Mouse (Mus musculus) midbrain, embryonic 15.5 days (tissue): Measurements from ENCODE around the gene Azgp1. TPM values are rescaled to one million over a fixed set of nuclear protein-coding genes. Genes with fewer than 3 reads are reported as not detected.
"Not testable (repeated sequence)": the region's sequence is repeated elsewhere in the genome, so short reads cannot be mapped to it uniquely, and the experiment has no call there.

Experiments
- ATAC-seq: fragments of 200-750 bp; cut with Nextera tagmentation; replicated peaks from 2 replicates; pipeline ENCODE4 v1.8.0; 2017; ENCODE audit warnings: moderate TSS enrichment
- H3K27ac ChIP-seq: fragments of 300-500 bp; sonication (generic); 2 replicates; pipeline ENCODE4 v1.5.1; 2015; ENCODE audit warnings: mild to moderate bottlenecking, inconsistent platforms
- H3K27me3 ChIP-seq: fragments of 300-500 bp; sonication (generic); replicated peaks from 2 replicates; pipeline ENCODE4 v1.6.1; 2015; ENCODE audit warnings: inconsistent platforms
- H3K36me3 ChIP-seq: fragments of 300-500 bp; sonication (generic); replicated peaks from 2 replicates; pipeline ENCODE4 v1.6.1; 2015; ENCODE audit warnings: inconsistent platforms
- H3K4me1 ChIP-seq: fragments of 300-500 bp; sonication (generic); 2 replicates; pipeline ENCODE4 v1.6.1; 2015; ENCODE audit warnings: inconsistent platforms
- H3K4me2 ChIP-seq: fragments of 300-500 bp; sonication (generic); 2 replicates; pipeline ENCODE4 v1.6.1; 2015; ENCODE audit warnings: inconsistent platforms, mild to moderate bottlenecking, moderate library complexity
- H3K4me3 ChIP-seq: fragments of 300-500 bp; sonication (generic); 2 replicates; pipeline ENCODE4 v1.5.1; 2015; ENCODE audit warnings: mild to moderate bottlenecking, inconsistent platforms
- H3K9ac ChIP-seq: fragments of 300-500 bp; sonication (generic); 2 replicates; pipeline ENCODE4 v1.6.1; 2015; ENCODE audit warnings: mild to moderate bottlenecking, inconsistent platforms
- H3K9me3 ChIP-seq: fragments of 300-500 bp; sonication (generic); 2 replicates; pipeline ENCODE4 v1.6.1; 2016; ENCODE audit warnings: inconsistent platforms
- WGBS: fragments of 180-500 bp; shearing (Covaris S2); methylation state at CpG from one replicate; pipeline ENCODE4 v1.1.7; 2015; ENCODE audit warnings: mixed read lengths; 5-methylcytosine and 5-hydroxymethylcytosine counted together
- polyA plus RNA-seq: library from polyadenylated mRNA; unstranded; fragments of >200 nt; fragmentation: Nextera tagmentation; extraction: Ambion mirVana; gene quantifications from 2 replicates; pipeline ENCODE4 v1.2.1, GENCODE M21; 2015

Azgp1 gene
- polyA plus RNA-seq: not detected in 2 replicates

- no peaks in the 10 kb centered on the region for H3K4me1 ChIP-seq
- no peak within 1 kb of the TSS for H3K4me3 ChIP-seq
- no peak for ATAC-seq
- no peak within 1 kb of the TSS for H3K9ac ChIP-seq
- no peak within 1 kb of the TSS for H3K4me2 ChIP-seq
- no peaks in the 10 kb centered on the region for H3K36me3 ChIP-seq
- no peak within 1 kb of the TSS for H3K27ac ChIP-seq
- WGBS: 86% methylated on average over 4 of the region's 4 CpGs
- H3K27me3 ChIP-seq: no peaks in the 10 kb centered on the region
- H3K9me3 ChIP-seq: no peaks in the 10 kb centered on the region
Measured at GRCm38 (mm10) chr5:137981300-137981699, at the start of gene Azgp1. TSS of gene Azgp1 (plus strand) at chr5:137981520.

DNA sequence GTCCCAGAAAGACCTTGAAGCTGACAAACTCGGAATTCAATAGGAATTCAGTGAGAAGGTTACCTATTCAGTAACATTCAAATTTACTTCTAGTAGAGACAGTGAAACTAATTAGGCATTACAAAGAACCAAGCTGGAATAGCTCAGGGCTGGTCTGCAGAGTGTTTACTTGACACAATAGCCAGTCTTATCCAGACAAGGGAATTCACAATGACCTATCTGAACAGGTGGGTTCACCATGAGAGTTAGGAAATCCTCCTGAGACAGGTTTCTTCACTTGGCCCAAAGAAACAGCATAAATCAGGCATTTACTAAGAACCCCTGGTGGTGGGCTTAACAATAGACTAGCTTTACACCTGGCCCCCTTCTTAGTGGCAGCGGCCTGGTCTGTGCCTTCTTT, 47.4 kb upstream of the Azgp1 start:
- H3K4me1 ChIP-seq, H3K27ac ChIP-seq, ATAC-seq, H3K9ac ChIP-seq, H3K4me2 ChIP-seq, H3K9me3 ChIP-seq, H3K4me3 ChIP-seq, H3K27me3 ChIP-seq, H3K36me3 ChIP-seq: not testable (repeated sequence)
- 74% methylated on average over 2 of the region's 2 CpGs for WGBS

GRCm38 (mm10) chr5:137936486-137936885, 44.8 kb upstream of the Azgp1 start:
- H3K4me1 ChIP-seq: no peaks in the 10 kb centered on the region
- no peak overlapping the region for H3K9ac ChIP-seq
- H3K36me3 ChIP-seq: no peaks in the 10 kb centered on the region
- H3K4me2 ChIP-seq: no peak overlapping the region
- no peaks in the 10 kb centered on the region for H3K27me3 ChIP-seq
- H3K27ac ChIP-seq: no peak overlapping the region
- H3K9me3 ChIP-seq: no peaks in the 10 kb centered on the region
- WGBS: 91% methylated on average over 2 of the region's 2 CpGs
- ATAC-seq: no peak
- no peak overlapping the region for H3K4me3 ChIP-seq

DNA sequence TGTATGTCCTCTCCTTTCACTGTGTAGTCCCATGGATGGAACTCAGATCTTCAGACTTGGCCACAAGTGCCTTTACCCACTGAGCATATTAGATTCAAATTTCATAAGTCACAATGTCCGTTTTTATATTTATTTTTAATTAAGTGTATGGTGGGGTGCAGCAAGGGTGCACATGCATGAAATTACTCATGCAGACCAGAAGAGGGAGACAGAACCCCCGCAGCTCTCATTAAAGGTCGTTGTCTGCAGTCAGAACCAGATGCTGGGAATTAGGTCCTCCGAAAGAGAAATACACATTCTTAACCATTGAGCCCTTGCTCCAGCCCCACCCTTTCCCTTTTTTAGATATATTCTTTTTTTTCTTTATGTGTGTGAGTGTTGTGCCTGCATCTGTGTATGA, 44.1 kb upstream of the Azgp1 start:
- no peaks in the 10 kb centered on the region for H3K4me1 ChIP-seq
- no peaks in the 10 kb centered on the region for H3K27me3 ChIP-seq
- no peak overlapping the region for H3K4me2 ChIP-seq
- ATAC-seq: no peak
- H3K36me3 ChIP-seq: no peaks in the 10 kb centered on the region
- no peak overlapping the region for H3K9ac ChIP-seq
- no peak overlapping the region for H3K27ac ChIP-seq
- H3K4me3 ChIP-seq: no peak overlapping the region
- WGBS: 60% methylated on average over 4 of the region's 4 CpGs
- H3K9me3 ChIP-seq: no peaks in the 10 kb centered on the region

- Histone ChIP-seq H3K27me3 (no peaks in the 10 kb centered on the region), H3K9ac (no peak overlapping the region), H3K4me2 (no peak overlapping the region), H3K4me3 (no peak overlapping the region), H3K36me3 (no peaks in the 10 kb centered on the region), H3K9me3 (no peaks in the 10 kb centered on the region), H3K27ac (no peak overlapping the region), H3K4me1 (no peaks in the 10 kb centered on the region)
- 90% methylated on average over 4 of the region's 4 CpGs for WGBS
- ATAC-seq: no peak
Measured at GRCm38 (mm10) chr5:137940948-137941347, 40.4 kb upstream of the Azgp1 start.

GRCm38 (mm10) chr5:137943133-137943532, 38.2 kb upstream of the Azgp1 start:
- ATAC-seq: no peak
- WGBS: 79% methylated on average over 1 of the region's 1 CpGs
- H3K9me3 ChIP-seq: no peaks in the 10 kb centered on the region

GRCm38 (mm10) chr5:137947303-137947702, 34.0 kb upstream of the Azgp1 start:
- Histone ChIP-seq H3K27me3 (no peaks in the 10 kb centered on the region), H3K27ac (no peak overlapping the region), H3K36me3 (no peaks in the 10 kb centered on the region), H3K9me3 (no peaks in the 10 kb centered on the region), H3K4me3 (no peak overlapping the region), H3K9ac (no peak overlapping the region), H3K4me2 (no peak overlapping the region), H3K4me1 (no peaks in the 10 kb centered on the region)
- no peak for ATAC-seq

More at GRCm38 (mm10) chr5:137943133-137943532, 38.2 kb upstream of the Azgp1 start:
- Histone ChIP-seq H3K4me3 (no peak overlapping the region), H3K4me2 (no peak overlapping the region), H3K27me3 (no peaks in the 10 kb centered on the region), H3K36me3 (no peaks in the 10 kb centered on the region), H3K27ac (no peak overlapping the region), H3K4me1 (no peaks in the 10 kb centered on the region), H3K9ac (no peak overlapping the region)

DNA sequence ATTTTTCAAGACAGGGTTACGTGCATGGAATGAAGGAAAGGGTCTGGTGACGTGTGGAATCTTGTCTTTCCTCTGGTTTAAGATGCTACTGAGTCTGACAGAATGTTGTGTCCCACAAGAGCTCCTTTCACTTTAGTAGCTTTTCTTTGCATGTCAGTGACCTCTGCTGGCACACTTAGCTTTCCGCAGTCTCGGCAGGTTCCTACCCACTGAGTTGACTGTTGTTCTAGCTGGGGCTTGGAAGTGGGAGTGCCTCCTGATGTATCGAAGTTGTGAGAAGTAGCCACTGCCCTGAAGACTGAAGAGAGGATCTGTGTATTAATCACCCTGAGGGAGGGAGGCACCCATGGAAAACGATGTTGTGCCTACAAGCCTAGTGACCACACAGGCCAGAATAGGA, 30.1 kb upstream of the Azgp1 start:
- no peaks in the 10 kb centered on the region for H3K27me3 ChIP-seq
- ATAC-seq: no peak

GRCm38 (mm10) chr5:137956404-137956803, 24.9 kb upstream of the Azgp1 start:
- Histone ChIP-seq H3K4me3 (no peak overlapping the region), H3K4me2 (no peak overlapping the region), H3K27me3 (no peaks in the 10 kb centered on the region), H3K9me3 (no peaks in the 10 kb centered on the region), H3K27ac (no peak overlapping the region), H3K9ac (no peak overlapping the region), H3K36me3 (no peaks in the 10 kb centered on the region), H3K4me1 (no peaks in the 10 kb centered on the region)
- WGBS: 87% methylated on average over 3 of the region's 3 CpGs
- ATAC-seq: no peak

More for the DNA sequence above, 30.1 kb upstream of the Azgp1 start:
- Histone ChIP-seq H3K4me1 (no peaks in the 10 kb centered on the region), H3K27ac (no peak overlapping the region), H3K9me3 (no peaks in the 10 kb centered on the region), H3K4me2 (no peak overlapping the region), H3K9ac (no peak overlapping the region), H3K4me3 (no peak overlapping the region), H3K36me3 (no peaks in the 10 kb centered on the region)
- 42% methylated on average over 6 of the region's 6 CpGs for WGBS

DNA sequence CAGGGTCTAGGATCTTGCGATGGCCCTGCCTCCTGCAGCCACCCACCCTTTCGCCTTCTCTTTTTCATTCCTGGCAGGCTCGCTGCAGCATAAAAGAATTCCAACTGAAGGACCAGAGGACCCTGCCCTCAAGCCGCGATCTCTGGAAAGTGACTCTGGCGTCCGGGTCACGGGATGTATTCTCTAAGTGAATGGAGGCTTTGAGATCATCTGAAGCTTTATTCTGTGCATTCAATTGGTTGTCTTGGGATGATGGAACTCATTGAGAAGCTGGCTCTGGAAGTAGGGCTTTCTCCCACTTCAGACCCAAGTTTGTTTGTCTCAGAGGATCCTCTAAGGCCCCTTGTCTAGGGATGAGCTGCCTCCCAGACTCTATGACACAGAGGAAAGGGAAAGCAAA, 18.4 kb upstream of the Azgp1 start, which contains the start of gene Gjc3:
Gene Gjc3, minus strand, starts transcription at position 154 of the 400 bp plus-strand sequence.
- ATAC-seq: no peak
- no peaks in the 10 kb centered on the region for H3K36me3 ChIP-seq
- no peak within 1 kb of the TSS for H3K9ac ChIP-seq
- H3K4me1 ChIP-seq: no peaks in the 10 kb centered on the region
- H3K27ac ChIP-seq: no peak within 1 kb of the TSS
- 66% methylated on average over 8 of the region's 8 CpGs for WGBS
- no peaks in the 10 kb centered on the region for H3K27me3 ChIP-seq
- H3K9me3 ChIP-seq: no peaks in the 10 kb centered on the region
- no peak within 1 kb of the TSS for H3K4me2 ChIP-seq
- H3K4me3 ChIP-seq: no peak within 1 kb of the TSS

DNA sequence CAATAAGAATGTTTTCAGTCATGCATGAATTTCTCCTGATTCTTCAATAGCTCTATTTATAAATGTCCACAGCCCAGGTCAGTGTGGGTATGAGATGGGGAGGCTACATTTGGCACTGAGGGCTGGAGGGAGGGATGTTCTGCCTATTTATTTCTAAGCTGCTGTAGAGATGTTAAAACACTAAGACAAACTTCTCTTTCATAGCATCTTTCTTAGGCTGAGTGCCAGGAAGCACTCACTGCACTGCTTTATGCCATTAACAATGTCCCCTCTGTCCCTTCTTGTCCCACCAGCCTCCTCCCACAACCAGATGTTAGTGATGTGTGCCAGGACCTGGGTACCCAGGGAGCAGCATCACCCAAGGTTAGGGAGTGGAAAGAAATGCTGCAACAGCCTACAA, 14.8 kb upstream of the Azgp1 start:
- Histone ChIP-seq H3K4me1 (no peaks in the 10 kb centered on the region), H3K27me3 (no peaks in the 10 kb centered on the region), H3K4me2 (no peak overlapping the region), H3K9me3 (no peaks in the 10 kb centered on the region), H3K4me3 (no peak overlapping the region), H3K36me3 (no peaks in the 10 kb centered on the region), H3K27ac (no peak overlapping the region), H3K9ac (no peak overlapping the region)
- no peak for ATAC-seq

- H3K4me2 ChIP-seq: no peak overlapping the region
- 73% methylated on average over 2 of the region's 2 CpGs for whole genome bisulfite sequencing
- no peaks in the 10 kb centered on the region for H3K9me3 ChIP-seq
- no peak overlapping the region for H3K9ac ChIP-seq
- H3K36me3 ChIP-seq: no peaks in the 10 kb centered on the region
- no peak overlapping the region for H3K27ac ChIP-seq
- H3K4me3 ChIP-seq: no peak overlapping the region
- H3K27me3 ChIP-seq: no peaks in the 10 kb centered on the region
- H3K4me1 ChIP-seq: no peaks in the 10 kb centered on the region
- no peak for ATAC-seq
Measured at GRCm38 (mm10) chr5:137973161-137973560, 8.2 kb upstream of the Azgp1 start.

DNA sequence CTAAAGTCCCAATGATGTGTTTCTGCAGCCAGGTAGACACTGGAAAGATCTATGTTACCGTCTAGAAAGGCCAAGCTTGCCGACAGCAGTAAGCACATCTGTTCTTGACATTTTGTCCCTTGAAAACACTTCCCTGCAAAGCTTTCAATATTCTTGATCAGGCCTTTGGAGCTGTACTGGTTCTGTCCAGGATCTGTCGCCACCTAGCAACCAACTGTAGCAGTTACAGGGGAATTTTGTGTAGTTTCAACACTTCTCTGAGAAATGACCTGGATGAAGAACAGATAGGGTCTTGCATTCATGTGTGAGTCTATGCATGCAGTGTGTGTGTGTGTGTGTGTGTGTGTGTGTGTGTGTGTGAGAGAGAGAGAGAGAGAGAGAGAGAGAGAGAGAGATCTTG, 7.6 kb upstream of the Azgp1 start:
- ATAC-seq: no peak

DNA sequence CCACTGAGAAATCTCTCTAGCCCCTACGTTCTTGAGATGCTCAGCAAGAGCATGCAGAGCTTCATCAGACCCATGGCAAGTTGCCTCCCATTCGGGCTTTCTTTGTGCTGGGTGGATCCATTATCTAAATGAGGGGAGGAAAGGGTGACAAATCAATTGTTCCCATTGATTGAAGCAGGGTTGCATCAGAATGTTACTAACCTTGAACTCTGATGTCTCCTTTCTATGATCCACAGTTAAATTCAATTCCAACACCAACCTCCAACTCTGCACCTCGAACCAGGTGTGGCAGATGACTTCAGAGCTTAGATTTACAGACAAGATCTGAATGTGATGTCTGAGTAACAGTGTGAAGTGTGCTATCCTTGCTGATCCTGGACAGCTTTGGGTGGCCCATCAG, 6.6 kb upstream of the Azgp1 start:
- H3K4me3 ChIP-seq: no peak overlapping the region
- ATAC-seq: no peak
- no peaks in the 10 kb centered on the region for H3K36me3 ChIP-seq
- H3K4me2 ChIP-seq: no peak overlapping the region
- H3K4me1 ChIP-seq: no peaks in the 10 kb centered on the region
- no peaks in the 10 kb centered on the region for H3K9me3 ChIP-seq
- H3K27me3 ChIP-seq: no peaks in the 10 kb centered on the region
- no peak overlapping the region for H3K27ac ChIP-seq
- H3K9ac ChIP-seq: no peak overlapping the region
- WGBS: 56% methylated on average over 3 of the region's 3 CpGs

More for the DNA sequence above, 7.6 kb upstream of the Azgp1 start:
- H3K36me3 ChIP-seq: no peaks in the 10 kb centered on the region
- no peaks in the 10 kb centered on the region for H3K4me1 ChIP-seq
- no peaks in the 10 kb centered on the region for H3K27me3 ChIP-seq
- no peak overlapping the region for H3K4me3 ChIP-seq
- H3K9ac ChIP-seq: no peak overlapping the region
- H3K27ac ChIP-seq: no peak overlapping the region
- H3K4me2 ChIP-seq: no peak overlapping the region
- no peaks in the 10 kb centered on the region for H3K9me3 ChIP-seq
- 57% methylated on average over 3 of the region's 3 CpGs for WGBS
